Mouse (Mus musculus) limb, embryonic 14.5 days (tissue): ENCODE results near the gene Grik4. TPM values are rescaled to one million over a fixed set of nuclear protein-coding genes. Genes with fewer than 3 reads are reported as not detected.

Experiments
- ATAC-seq: fragments of 200-750 bp; cut with Nextera tagmentation; 2 replicates; pipeline ENCODE4 v1.8.0; 2017; ENCODE audit warnings: low read depth, moderate number of reproducible peaks, moderate TSS enrichment; ENCODE audit not compliant: low FRiP score
- DNase-seq: peaks from one replicate; pipeline ENCODE4 v3.0.0-alpha.2; 2015; ENCODE audit warnings: low spot score
- H3K27ac ChIP-seq: fragments of 300-500 bp; sonication (generic); replicated peaks from 2 replicates; pipeline ENCODE4 v1.5.1; 2014; ENCODE audit warnings: low read depth, mild to moderate bottlenecking, low read length, moderate library complexity, mixed read lengths
- H3K27me3 ChIP-seq: fragments of 300-500 bp; sonication (generic); 2 replicates; pipeline ENCODE4 v1.6.1; 2014; ENCODE audit warnings: low read length, mixed read lengths; ENCODE audit not compliant: control insufficient read depth, insufficient read depth
- H3K36me3 ChIP-seq: fragments of 300-500 bp; sonication (generic); 2 replicates; pipeline ENCODE4 v1.6.1; 2014; ENCODE audit warnings: mild to moderate bottlenecking, low read length, moderate library complexity, mixed read lengths; ENCODE audit not compliant: control insufficient read depth, insufficient read depth
- H3K4me1 ChIP-seq: fragments of 300-500 bp; sonication (generic); 2 replicates; pipeline ENCODE4 v1.6.1; 2014; ENCODE audit warnings: antibody characterized with exemption, low read length, mixed read lengths; ENCODE audit not compliant: control insufficient read depth, insufficient read depth
- H3K4me2 ChIP-seq: fragments of 300-500 bp; sonication (generic); replicated peaks from 2 replicates; pipeline ENCODE4 v1.6.1; 2014; ENCODE audit warnings: low read depth, mild to moderate bottlenecking, low read length, moderate library complexity; ENCODE audit not compliant: severe bottlenecking
- H3K4me3 ChIP-seq: fragments of 300-500 bp; sonication (generic); replicated peaks from 2 replicates; pipeline ENCODE4 v1.5.1; 2014; ENCODE audit warnings: low read length
- H3K9ac ChIP-seq: fragments of 300-500 bp; sonication (generic); 2 replicates; pipeline ENCODE4 v1.6.1; 2014; ENCODE audit warnings: mild to moderate bottlenecking, low read depth, low read length, moderate library complexity; ENCODE audit not compliant: severe bottlenecking
- H3K9me3 ChIP-seq: fragments of 300-500 bp; sonication (generic); 2 replicates; pipeline ENCODE4 v1.6.1; 2016; ENCODE audit warnings: low read length; ENCODE audit not compliant: control insufficient read depth
- POLR2A ChIP-seq: fragments of 200-500 bp; IDR thresholded peaks from 2 replicates; pipeline ENCODE4 v1.8.0; 2012; ENCODE audit warnings: inconsistent platforms, mild to moderate bottlenecking, moderate library complexity, borderline replicate concordance; ENCODE audit not compliant: insufficient read depth, insufficient read length; ENCODE audit errors: extremely low read depth
- WGBS: fragments of 180-500 bp; shearing (Covaris S2); extraction: QIAGEN DNeasy Blood & Tissue Kit; methylation state at CpG from one replicate; pipeline ENCODE4 v1.1.7; 2014; 5-methylcytosine and 5-hydroxymethylcytosine counted together
- polyA plus RNA-seq, 2 experiments: library from polyadenylated mRNA; depleted of rRNA in 1 of 2; stranded (reverse) in 1 of 2; unstranded in 1 of 2; fragments of >200 nt; fragmentation: Nextera tagmentation in 1 of 2; extraction: Ambion mirVana in 1 of 2; gene quantifications; 2 replicates each; pipeline versions ENCODE4 v1.2.1 to v1.2.3; 2012 to 2014

Gene Grik4
- polyA plus RNA-seq, 2 experiments, result 0.85 to 2.4 TPM

DNA sequence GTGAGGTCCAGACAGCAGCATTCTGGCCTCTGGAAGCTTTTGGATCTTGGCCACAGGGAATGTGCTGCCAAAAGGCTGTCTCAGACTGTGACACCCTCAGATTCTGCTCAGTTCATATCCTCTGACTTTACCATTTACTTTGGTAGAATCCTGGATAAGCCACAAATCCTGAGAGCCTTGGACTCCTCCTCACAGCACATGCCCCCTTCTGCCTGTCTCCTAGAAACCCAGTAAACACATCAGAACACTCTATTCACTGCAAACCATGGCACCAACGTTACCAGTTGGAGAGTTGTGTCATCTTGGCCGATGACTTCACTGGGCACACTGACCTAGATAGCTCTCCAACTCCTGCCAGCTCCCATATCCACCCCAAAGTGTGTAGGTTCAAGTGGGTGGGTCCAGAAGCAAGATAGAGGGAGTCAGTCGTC lies 141.2 kb downstream of the Grik4 start:
- no peak for TF ChIP-seq POLR2A
- H3K27me3 ChIP-seq, result no peaks in the 10 kb centered on the region
- no peak overlapping the region for H3K27ac ChIP-seq
- no peak overlapping the region for H3K4me2 ChIP-seq
- WGBS, result 75% methylated on average over 3 of the region's 3 CpGs
- no peak overlapping the region for H3K9ac ChIP-seq
- H3K4me1 ChIP-seq, result 0 out of 2 replicates have a peak, but pooled peaks cover 4% of the 10 kb centered on the region
- H3K9me3 ChIP-seq, result no peaks in the 10 kb centered on the region
- H3K4me3 ChIP-seq, result no peak overlapping the region
- H3K36me3 ChIP-seq, result no peaks in the 10 kb centered on the region
- DNase-seq (no peak), ATAC-seq (no peak)

DNA sequence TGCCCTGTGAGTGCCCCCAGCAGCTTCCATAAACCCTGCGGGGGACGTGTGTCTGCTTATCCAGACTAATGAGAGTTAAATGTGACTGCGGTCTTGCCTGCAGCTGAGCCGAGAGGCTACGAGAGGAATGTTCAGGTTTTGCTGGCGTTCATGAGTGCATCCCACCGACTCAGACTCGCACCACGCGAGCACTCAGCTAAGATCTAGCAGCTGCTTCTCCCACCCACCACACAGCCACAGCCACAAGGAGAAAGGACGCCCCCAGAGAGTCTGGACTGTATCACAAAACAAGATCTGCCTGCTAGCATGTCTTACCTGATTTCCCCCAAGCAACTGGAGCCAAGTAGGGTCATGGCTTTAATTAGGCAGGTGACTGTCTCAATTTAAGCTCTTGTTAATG lies 142.4 kb downstream of the Grik4 start:
- Histone ChIP-seq H3K36me3 (no peaks in the 10 kb centered on the region), H3K4me2 (no peak overlapping the region), H3K9me3 (no peaks in the 10 kb centered on the region), H3K9ac (no peak overlapping the region), H3K4me3 (no peak overlapping the region), H3K27ac (no peak overlapping the region), H3K4me1 (0 out of 2 replicates have a peak, but pooled peaks cover 4% of the 10 kb centered on the region), H3K27me3 (no peaks in the 10 kb centered on the region)
- TF ChIP-seq POLR2A, result no peak
- WGBS, result 32% methylated on average over 11 of the region's 11 CpGs
- DNase-seq, result no peak
- ATAC-seq, result no peak

DNA sequence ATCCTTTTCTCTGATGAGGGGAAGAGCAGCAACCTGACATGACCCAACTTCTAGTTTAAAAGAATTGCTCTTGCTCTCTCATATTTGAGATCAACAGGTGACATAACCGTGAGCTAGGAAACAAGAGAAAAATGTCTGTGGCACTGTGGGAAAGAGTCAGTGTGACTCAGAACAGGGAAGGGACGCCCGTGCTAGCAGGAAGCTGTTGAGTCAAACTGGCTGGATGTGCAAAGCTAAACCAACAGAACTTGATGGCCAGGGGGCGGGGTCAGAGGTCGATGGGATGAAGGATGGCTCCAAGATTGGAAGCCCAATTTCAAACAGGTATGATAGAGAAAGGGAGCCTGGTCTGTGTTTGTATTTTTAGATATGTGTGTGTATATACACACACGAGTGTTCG lies 144.2 kb downstream of the Grik4 start:
- Histone ChIP-seq H3K9me3 (no peaks in the 10 kb centered on the region), H3K9ac (no peak overlapping the region), H3K4me1 (0 out of 2 replicates have a peak, but pooled peaks cover 8% of the 10 kb centered on the region), H3K4me3 (no peak overlapping the region), H3K27me3 (no peaks in the 10 kb centered on the region), H3K4me2 (no peak overlapping the region), H3K36me3 (no peaks in the 10 kb centered on the region), H3K27ac (no peak overlapping the region)
- DNase-seq, result no peak
- ATAC-seq, result no peak
- WGBS, result 85% methylated on average over 7 of the region's 7 CpGs
- no peak for TF ChIP-seq POLR2A

DNA sequence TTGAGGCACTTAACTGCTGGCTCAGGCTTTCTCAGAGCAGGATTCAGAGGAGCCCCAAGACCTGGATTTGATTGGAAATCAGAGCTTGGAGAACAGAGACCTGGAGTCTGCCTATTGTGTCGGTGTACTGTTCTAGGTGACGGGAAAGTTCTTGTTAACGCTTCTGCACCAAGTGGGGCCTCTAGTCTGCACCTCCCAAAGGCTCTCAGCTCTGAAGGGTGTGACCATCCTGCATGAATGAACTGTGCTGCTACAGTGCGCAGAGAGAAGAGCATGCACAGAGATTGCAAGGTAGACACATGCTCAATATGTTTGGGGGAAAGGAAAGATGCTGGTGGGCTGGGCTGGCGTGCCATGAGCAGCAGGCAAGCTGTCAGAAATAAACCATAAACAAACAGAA lies 144.6 kb downstream of the Grik4 start:
- H3K4me3 ChIP-seq, result no peak overlapping the region
- no peak overlapping the region for H3K27ac ChIP-seq
- H3K4me2 ChIP-seq, result no peak overlapping the region
- H3K9ac ChIP-seq, result no peak overlapping the region
- H3K36me3 ChIP-seq, result no peaks in the 10 kb centered on the region
- DNase-seq (no peak), ATAC-seq (no peak)
- no peak for TF ChIP-seq POLR2A
- no peaks in the 10 kb centered on the region for H3K27me3 ChIP-seq
- 0 out of 2 replicates have a peak, but pooled peaks cover 8% of the 10 kb centered on the region for H3K4me1 ChIP-seq
- H3K9me3 ChIP-seq, result no peaks in the 10 kb centered on the region
- WGBS, result 83% methylated on average over 5 of the region's 5 CpGs

DNA sequence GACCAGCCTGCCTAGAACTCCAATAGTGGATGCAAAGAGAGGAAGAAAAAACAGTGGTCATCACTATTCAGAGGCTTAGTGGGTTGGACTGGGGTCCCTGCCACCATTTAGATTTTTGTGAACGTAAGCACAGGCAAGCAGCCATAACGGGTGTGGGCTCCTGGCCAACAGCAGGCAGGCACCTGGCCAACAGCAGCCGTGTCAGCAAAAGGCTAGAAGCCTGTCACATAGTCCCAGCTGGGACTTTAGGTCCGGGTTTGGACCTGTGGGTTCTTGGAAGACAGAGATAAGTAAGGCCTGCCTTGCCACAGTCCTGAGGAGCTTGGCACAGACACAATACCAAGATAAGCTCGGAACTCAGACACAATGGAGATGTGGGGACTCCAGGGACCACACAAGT lies 145.1 kb downstream of the Grik4 start:
- Histone ChIP-seq H3K36me3 (no peaks in the 10 kb centered on the region), H3K4me3 (no peak overlapping the region), H3K4me1 (0 out of 2 replicates have a peak, but pooled peaks cover 8% of the 10 kb centered on the region), H3K27me3 (no peaks in the 10 kb centered on the region), H3K9ac (no peak overlapping the region), H3K4me2 (no peak overlapping the region), H3K27ac (no peak overlapping the region), H3K9me3 (no peaks in the 10 kb centered on the region)
- DNase-seq (peak; percentile 12), ATAC-seq (no peak)
- no peak for TF ChIP-seq POLR2A
- WGBS, result 31% methylated on average over 5 of the region's 5 CpGs

DNA sequence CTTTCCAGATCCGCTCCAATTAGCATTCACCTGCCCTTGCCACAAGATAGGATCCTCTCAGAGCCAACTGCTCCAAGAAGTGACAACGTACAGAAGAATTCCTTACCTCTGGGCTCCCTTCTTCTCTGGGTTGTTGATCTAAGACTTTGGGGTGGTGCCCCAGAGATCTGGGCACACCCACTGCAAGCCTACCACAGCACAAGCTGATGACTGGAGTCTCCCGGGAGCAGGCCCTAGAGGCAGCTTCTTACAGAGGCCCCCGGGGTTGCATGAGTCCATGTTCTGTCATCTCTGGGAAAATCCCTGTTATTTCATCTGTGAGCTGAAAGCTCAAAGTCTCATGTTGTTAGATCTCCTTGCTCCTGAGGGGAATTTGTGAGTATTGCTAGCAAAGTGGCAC lies 146.0 kb downstream of the Grik4 start:
- no peak overlapping the region for H3K27ac ChIP-seq
- no peaks in the 10 kb centered on the region for H3K9me3 ChIP-seq
- H3K27me3 ChIP-seq, result no peaks in the 10 kb centered on the region
- 82% methylated on average over 4 of the region's 4 CpGs for WGBS
- DNase-seq (no peak), ATAC-seq (no peak)
- TF ChIP-seq POLR2A, result no peak
- H3K4me3 ChIP-seq, result no peak overlapping the region
- no peak overlapping the region for H3K9ac ChIP-seq
- H3K4me1 ChIP-seq, result 0 out of 2 replicates have a peak, but pooled peaks cover 8% of the 10 kb centered on the region
- no peaks in the 10 kb centered on the region for H3K36me3 ChIP-seq
- no peak overlapping the region for H3K4me2 ChIP-seq
